Mouse (Mus musculus) megakaryocyte, embryonic 14.5 days (primary cell): ENCODE data around the gene Mss51.

Experiments used
- FLI1 ChIP-seq: IDR thresholded peaks from 2 replicates; pipeline ENCODE4 v1.6.1; 2012; ENCODE audit warnings: low read length, inconsistent platforms, mixed read lengths
- GATA1 ChIP-seq: IDR thresholded peaks from 3 replicates; pipeline ENCODE4 v1.6.1; 2012; ENCODE audit warnings: mixed read lengths, low read length, inconsistent platforms, borderline replicate concordance

DNA sequence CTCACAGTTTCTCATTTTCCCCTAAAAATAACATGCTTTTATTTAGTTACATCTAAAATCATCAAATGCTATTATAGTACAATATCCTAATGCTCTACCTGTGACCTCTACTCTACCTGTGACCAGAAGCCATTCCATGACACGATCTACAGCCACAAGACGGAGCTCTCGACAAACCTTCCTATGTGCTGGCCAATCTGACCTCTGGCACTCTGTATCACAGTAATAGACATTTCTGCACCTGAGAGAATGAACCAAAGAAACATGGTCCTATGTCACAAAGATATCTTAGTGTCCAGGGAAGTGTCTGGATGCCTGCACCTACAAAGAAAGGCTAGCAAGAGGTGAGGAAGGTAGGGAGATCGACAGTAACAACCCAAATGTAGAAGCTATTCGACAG, 10.7 kb downstream of the Mss51 start:
- TF ChIP-seq GATA1 (no peak), FLI1 (no peak)
